Mouse (Mus musculus): ENCODE measurements at regions not wholly inside any gene's neighbourhood (a gene's known extent, or its start where the extent isn't known, plus 50 kb on each side); places are given as distances from the start of the nearest gene placed in this dataset.

GRCm38 (mm10) chr12:12178391-12178790 lies 83.5 kb upstream of the Fam49a start:
- H3K4me3 ChIP-seq (ENCODE audit: insufficient read depth, low read length) = no peak overlapping the region

GRCm38 (mm10) chr12:12179292-12179865 lies 82.6 kb upstream of the Fam49a start:
- H3K27ac ChIP-seq (ENCODE audit: insufficient read depth, low read depth, low read length) = no peak overlapping the region
- H3K4me1 ChIP-seq (ENCODE audit: control insufficient read depth, insufficient read depth, low read length) = peaks cover 20% of the 10 kb centered on the region

More at GRCm38 (mm10) chr12:12178391-12178790, 83.5 kb upstream of the Fam49a start:
- TF ChIP-seq CTCF (IDR thresholded peaks at IDR 0.05; ENCODE audit: low read depth, low read length) (no peak), POLR2A (IDR thresholded peaks at IDR 0.05; ENCODE audit: borderline replicate concordance, low read depth, low read length) (no peak)
- peaks cover 28% of the 10 kb centered on the region for H3K4me1 ChIP-seq (ENCODE audit: control insufficient read depth, insufficient read depth, low read length)
- H3K27ac ChIP-seq (ENCODE audit: insufficient read depth, low read depth, low read length) = no peak overlapping the region

GRCm38 (mm10) chr12:12180986-12181385 lies 81.0 kb upstream of the Fam49a start:
- H3K4me3 ChIP-seq (ENCODE audit: insufficient read depth, low read length) = no peak overlapping the region
- TF ChIP-seq CTCF (IDR thresholded peaks at IDR 0.05; ENCODE audit: low read depth, low read length) (no peak), POLR2A (IDR thresholded peaks at IDR 0.05; ENCODE audit: borderline replicate concordance, low read depth, low read length) (no peak)
- H3K27ac ChIP-seq (ENCODE audit: insufficient read depth, low read depth, low read length) = no peak overlapping the region
- H3K4me1 ChIP-seq (ENCODE audit: control insufficient read depth, insufficient read depth, low read length) = peaks cover 16% of the 10 kb centered on the region

More at GRCm38 (mm10) chr12:12179292-12179865, 82.6 kb upstream of the Fam49a start:
- TF ChIP-seq CTCF (IDR thresholded peaks at IDR 0.05; ENCODE audit: low read depth, low read length) (no peak), POLR2A (IDR thresholded peaks at IDR 0.05; ENCODE audit: borderline replicate concordance, low read depth, low read length) (no peak)
- H3K4me3 ChIP-seq (ENCODE audit: insufficient read depth, low read length) = no peak overlapping the region

- TF ChIP-seq CTCF (IDR thresholded peaks at IDR 0.05; ENCODE audit: low read depth, low read length) (no peak), POLR2A (IDR thresholded peaks at IDR 0.05; ENCODE audit: borderline replicate concordance, low read depth, low read length) (no peak)
- no peak overlapping the region for H3K4me3 ChIP-seq (ENCODE audit: insufficient read depth, low read length)
- H3K27ac ChIP-seq (ENCODE audit: insufficient read depth, low read depth, low read length) = no peak overlapping the region
- peaks cover 12% of the 10 kb centered on the region for H3K4me1 ChIP-seq (ENCODE audit: control insufficient read depth, insufficient read depth, low read length)
These were observed 80.3 kb upstream of the Fam49a start for GRCm38 (mm10) chr12:12181686-12182085.

GRCm38 (mm10) chr12:12186353-12186752 lies 75.6 kb upstream of the Fam49a start:
- TF ChIP-seq POLR2A (IDR thresholded peaks at IDR 0.05; ENCODE audit: borderline replicate concordance, low read depth, low read length) (no peak), CTCF (IDR thresholded peaks at IDR 0.05; ENCODE audit: low read depth, low read length) (no peak)
- peaks cover 5% of the 10 kb centered on the region for H3K4me1 ChIP-seq (ENCODE audit: control insufficient read depth, insufficient read depth, low read length)
- no peak overlapping the region for H3K4me3 ChIP-seq (ENCODE audit: insufficient read depth, low read length)
- H3K27ac ChIP-seq (ENCODE audit: insufficient read depth, low read depth, low read length) = no peak overlapping the region

- H3K4me3 ChIP-seq (ENCODE audit: insufficient read depth, low read length) = no peak overlapping the region
- TF ChIP-seq POLR2A (IDR thresholded peaks at IDR 0.05; ENCODE audit: borderline replicate concordance, low read depth, low read length) (no peak), CTCF (IDR thresholded peaks at IDR 0.05; ENCODE audit: low read depth, low read length) (no peak)
- no peaks in the 10 kb centered on the region for H3K4me1 ChIP-seq (ENCODE audit: control insufficient read depth, insufficient read depth, low read length)
- H3K27ac ChIP-seq (ENCODE audit: insufficient read depth, low read depth, low read length) = no peak overlapping the region
These were observed 66.9 kb upstream of the Fam49a start for GRCm38 (mm10) chr12:12195066-12195465.

GRCm38 (mm10) chr12:12196627-12197026 lies 65.3 kb upstream of the Fam49a start:
- H3K27ac ChIP-seq (ENCODE audit: insufficient read depth, low read depth, low read length) = no peak overlapping the region
- H3K4me3 ChIP-seq (ENCODE audit: insufficient read depth, low read length) = no peak overlapping the region
- H3K4me1 ChIP-seq (ENCODE audit: control insufficient read depth, insufficient read depth, low read length) = no peaks in the 10 kb centered on the region
- TF ChIP-seq CTCF (IDR thresholded peaks at IDR 0.05; ENCODE audit: low read depth, low read length) (no peak), POLR2A (IDR thresholded peaks at IDR 0.05; ENCODE audit: borderline replicate concordance, low read depth, low read length) (no peak)

- TF ChIP-seq POLR2A (IDR thresholded peaks at IDR 0.05; ENCODE audit: borderline replicate concordance, low read depth, low read length) (no peak), CTCF (IDR thresholded peaks at IDR 0.05; ENCODE audit: low read depth, low read length) (no peak)
- no peak overlapping the region for H3K27ac ChIP-seq (ENCODE audit: insufficient read depth, low read depth, low read length)
- H3K4me1 ChIP-seq (ENCODE audit: control insufficient read depth, insufficient read depth, low read length) = peaks cover 9% of the 10 kb centered on the region
- H3K4me3 ChIP-seq (ENCODE audit: insufficient read depth, low read length) = no peak overlapping the region
These were observed 53.7 kb upstream of the Fam49a start for GRCm38 (mm10) chr12:12208216-12208615.

Measured in bone marrow macrophage, adult 2 months (primary cell).